Mouse (Mus musculus): ENCODE data around the gene Gm1673. TPM values are rescaled to one million over a fixed set of nuclear protein-coding genes. Genes with fewer than 3 reads are reported as not detected.

Gm1673 gene
- polyA plus RNA-seq, 1 experiment from 2014 or later: 150 TPM

DNA sequence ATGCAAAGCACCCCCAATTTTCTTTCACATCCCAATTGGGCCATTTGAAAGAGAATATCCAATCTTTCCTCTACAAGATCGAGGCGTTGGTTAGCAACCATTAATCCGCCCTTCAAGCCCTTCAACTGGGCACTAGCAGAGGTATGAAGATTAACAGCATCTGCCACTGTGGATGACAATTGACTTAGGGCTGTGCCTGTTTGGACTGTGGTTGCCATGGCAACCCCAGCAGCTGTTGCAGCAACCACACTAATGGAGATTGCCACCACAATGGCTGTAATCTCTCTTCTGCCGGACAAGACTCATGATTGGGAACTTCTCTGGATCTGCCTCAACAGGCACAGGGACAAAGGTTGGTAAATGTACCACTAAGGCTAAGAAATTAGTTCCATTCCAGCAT lies 34.9 kb upstream of the Gm1673 start:
- H3K27me3 ChIP-seq (ENCODE audit: control insufficient read depth, insufficient read depth, low read length): no peaks in the 10 kb centered on the region
- H3K36me3 ChIP-seq (ENCODE audit: control insufficient read depth, insufficient read depth, low read length): no peaks in the 10 kb centered on the region
- 91% methylated on average over 4 of the region's 4 CpGs for WGBS
- no peaks in the 10 kb centered on the region for H3K4me1 ChIP-seq (ENCODE audit: control insufficient read depth, insufficient read depth, low read length)
- H3K4me3 ChIP-seq (ENCODE audit: low read depth, low read length): no peak overlapping the region
- no peak for DNase-seq (ENCODE audit: low spot score)
- H3K4me2 ChIP-seq (ENCODE audit: low read depth, severe bottlenecking): no peak overlapping the region
- peaks cover 8% of the 10 kb centered on the region; the same call in 1 of the 2 replicates for H3K9me3 ChIP-seq (ENCODE audit: control insufficient read depth, low read length)
- no peak overlapping the region for H3K27ac ChIP-seq (replicated peaks; ENCODE audit: low read depth, low read length)
- no peak overlapping the region for H3K9ac ChIP-seq (ENCODE audit: low read length)
- ATAC-seq (ENCODE audit: insufficient number of reproducible peaks, low FRiP score, low TSS enrichment, low read depth): no peak

- WGBS: 89% methylated on average over 17 of the region's 17 CpGs
- H3K9ac ChIP-seq (ENCODE audit: low read length): no peak overlapping the region
- ATAC-seq (ENCODE audit: insufficient number of reproducible peaks, low FRiP score, low TSS enrichment, low read depth) (no peak), DNase-seq (ENCODE audit: low spot score) (no peak)
- H3K27me3 ChIP-seq (ENCODE audit: control insufficient read depth, insufficient read depth, low read length): no peaks in the 10 kb centered on the region
- no peaks in the 10 kb centered on the region for H3K36me3 ChIP-seq (ENCODE audit: control insufficient read depth, insufficient read depth, low read length)
- peaks cover 7% of the 10 kb centered on the region; the same call in 1 of the 2 replicates for H3K9me3 ChIP-seq (ENCODE audit: control insufficient read depth, low read length)
- no peaks in the 10 kb centered on the region for H3K4me1 ChIP-seq (ENCODE audit: control insufficient read depth, insufficient read depth, low read length)
- no peak overlapping the region for H3K27ac ChIP-seq (replicated peaks; ENCODE audit: low read depth, low read length)
- H3K4me2 ChIP-seq (ENCODE audit: low read depth, severe bottlenecking): no peak overlapping the region
- H3K4me3 ChIP-seq (ENCODE audit: low read depth, low read length): no peak overlapping the region
Measured at GRCm38 (mm10) chr5:33953471-33954185, 29.6 kb upstream of the Gm1673 start.

GRCm38 (mm10) chr5:33954354-33954753 lies 28.9 kb upstream of the Gm1673 start:
- WGBS: 38% methylated on average over 10 of the region's 10 CpGs
- Histone ChIP-seq H3K4me2 (ENCODE audit: low read depth, severe bottlenecking) (no peak overlapping the region), H3K9ac (ENCODE audit: low read length) (no peak overlapping the region), H3K4me3 (ENCODE audit: low read depth, low read length) (no peak overlapping the region), H3K4me1 (ENCODE audit: control insufficient read depth, insufficient read depth, low read length) (no peaks in the 10 kb centered on the region), H3K9me3 (ENCODE audit: control insufficient read depth, low read length) (peaks cover 7% of the 10 kb centered on the region; the same call in 1 of the 2 replicates), H3K36me3 (ENCODE audit: control insufficient read depth, insufficient read depth, low read length) (no peaks in the 10 kb centered on the region), H3K27ac (replicated peaks; ENCODE audit: low read depth, low read length) (no peak overlapping the region), H3K27me3 (ENCODE audit: control insufficient read depth, insufficient read depth, low read length) (no peaks in the 10 kb centered on the region)
- DNase-seq (ENCODE audit: low spot score): peak; percentile 67
- ATAC-seq (ENCODE audit: insufficient number of reproducible peaks, low FRiP score, low TSS enrichment, low read depth): no peak

DNA sequence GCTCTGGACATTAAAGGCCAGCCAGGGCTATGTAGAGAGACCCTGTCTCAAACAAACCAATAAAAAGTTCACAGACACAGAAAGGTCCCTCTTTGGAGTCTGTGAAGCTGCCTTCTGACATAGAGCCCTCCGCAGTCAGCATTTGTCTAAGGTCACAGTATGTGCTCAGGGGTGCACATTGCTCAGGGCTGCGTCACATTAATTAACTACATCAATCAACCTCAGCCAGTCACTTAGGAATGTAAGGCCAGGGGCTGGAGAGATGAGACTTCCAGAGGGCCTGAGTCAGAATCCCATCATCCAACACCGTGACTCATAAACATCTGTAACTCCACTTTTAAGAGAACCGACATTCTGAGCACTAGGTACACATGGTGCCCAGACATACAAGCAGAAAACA lies 27.4 kb upstream of the Gm1673 start:
- ATAC-seq (ENCODE audit: insufficient number of reproducible peaks, low FRiP score, low TSS enrichment, low read depth): no peak
- 57% methylated on average over 4 of the region's 4 CpGs for WGBS
- no peaks in the 10 kb centered on the region for H3K27me3 ChIP-seq (ENCODE audit: control insufficient read depth, insufficient read depth, low read length)
- no peak for DNase-seq (ENCODE audit: low spot score)
- no peak overlapping the region for H3K4me3 ChIP-seq (ENCODE audit: low read depth, low read length)
- H3K9me3 ChIP-seq (ENCODE audit: control insufficient read depth, low read length): peaks cover 7% of the 10 kb centered on the region; the same call in 1 of the 2 replicates
- H3K27ac ChIP-seq (replicated peaks; ENCODE audit: low read depth, low read length): no peak overlapping the region
- H3K9ac ChIP-seq (ENCODE audit: low read length): no peak overlapping the region
- H3K36me3 ChIP-seq (ENCODE audit: control insufficient read depth, insufficient read depth, low read length): no peaks in the 10 kb centered on the region
- H3K4me1 ChIP-seq (ENCODE audit: control insufficient read depth, insufficient read depth, low read length): no peaks in the 10 kb centered on the region
- H3K4me2 ChIP-seq (ENCODE audit: low read depth, severe bottlenecking): no peak overlapping the region

GRCm38 (mm10) chr5:33959382-33959781 lies 23.9 kb upstream of the Gm1673 start:
- H3K9me3 ChIP-seq (ENCODE audit: control insufficient read depth, low read length): peaks cover under 1% of the 10 kb centered on the region; the same call in 1 of the 2 replicates
- ATAC-seq (ENCODE audit: insufficient number of reproducible peaks, low FRiP score, low TSS enrichment, low read depth) (no peak), DNase-seq (ENCODE audit: low spot score) (no peak)
- no peak overlapping the region for H3K4me3 ChIP-seq (ENCODE audit: low read depth, low read length)
- H3K4me2 ChIP-seq (ENCODE audit: low read depth, severe bottlenecking): no peak overlapping the region
- no peaks in the 10 kb centered on the region for H3K36me3 ChIP-seq (ENCODE audit: control insufficient read depth, insufficient read depth, low read length)
- H3K27ac ChIP-seq (replicated peaks; ENCODE audit: low read depth, low read length): no peak overlapping the region
- H3K4me1 ChIP-seq (ENCODE audit: control insufficient read depth, insufficient read depth, low read length): no peaks in the 10 kb centered on the region
- H3K9ac ChIP-seq (ENCODE audit: low read length): no peak overlapping the region
- 88% methylated on average over 4 of the region's 4 CpGs for WGBS
- no peaks in the 10 kb centered on the region for H3K27me3 ChIP-seq (ENCODE audit: control insufficient read depth, insufficient read depth, low read length)

DNA sequence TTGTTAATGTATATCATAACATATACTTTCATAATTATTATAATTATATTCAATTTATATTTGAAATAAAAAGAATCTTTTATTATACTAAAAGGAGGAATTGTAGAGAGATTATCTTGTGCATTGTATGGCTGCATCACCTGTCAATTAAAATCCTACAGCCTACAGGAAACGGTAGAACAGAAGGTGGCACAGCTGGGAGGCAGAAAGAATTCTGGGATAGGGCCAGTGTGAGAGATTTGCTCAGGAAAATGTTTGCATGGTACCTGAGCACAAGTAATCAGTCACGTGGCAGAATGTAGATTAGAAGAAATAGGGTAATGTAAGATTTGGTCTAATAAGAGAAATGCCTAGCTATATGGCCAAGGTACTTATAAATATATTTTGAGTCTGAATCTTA lies 8.5 kb upstream of the Gm1673 start:
- Histone ChIP-seq H3K27me3 (ENCODE audit: control insufficient read depth, insufficient read depth, low read length) (no peaks in the 10 kb centered on the region), H3K4me3 (ENCODE audit: low read depth, low read length) (no peak overlapping the region), H3K27ac (replicated peaks; ENCODE audit: low read depth, low read length) (no peak overlapping the region), H3K9ac (ENCODE audit: low read length) (no peak overlapping the region), H3K36me3 (ENCODE audit: control insufficient read depth, insufficient read depth, low read length) (no peaks in the 10 kb centered on the region), H3K4me2 (ENCODE audit: low read depth, severe bottlenecking) (no peak overlapping the region), H3K9me3 (ENCODE audit: control insufficient read depth, low read length) (no peaks in the 10 kb centered on the region), H3K4me1 (ENCODE audit: control insufficient read depth, insufficient read depth, low read length) (no peaks in the 10 kb centered on the region)
- no peak for DNase-seq (ENCODE audit: low spot score)
- ATAC-seq (ENCODE audit: insufficient number of reproducible peaks, low FRiP score, low TSS enrichment, low read depth): no peak
- WGBS: 59% methylated on average over 2 of the region's 2 CpGs

DNA sequence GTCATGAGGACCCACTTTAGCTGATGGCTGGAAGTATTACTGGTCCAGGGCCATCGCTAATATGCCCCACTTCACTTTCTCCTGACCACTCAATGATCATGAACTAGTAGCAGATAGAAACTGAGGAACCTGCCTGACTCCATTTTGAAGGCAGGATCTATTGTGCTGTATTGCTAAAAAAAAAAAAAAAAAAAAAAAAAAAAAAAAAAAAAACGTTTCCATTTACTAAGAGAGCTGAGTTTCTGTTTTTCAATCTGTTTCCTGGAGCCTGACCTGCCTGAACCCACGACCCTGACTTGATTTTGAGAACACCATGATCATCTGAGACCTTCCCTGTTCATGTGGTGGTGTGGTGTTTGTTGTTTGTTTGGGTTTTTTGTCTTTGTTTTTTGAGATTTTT lies 7.0 kb upstream of the Gm1673 start:
- Histone ChIP-seq H3K4me2 (ENCODE audit: low read depth, severe bottlenecking) (no peak overlapping the region), H3K4me1 (ENCODE audit: control insufficient read depth, insufficient read depth, low read length) (no peaks in the 10 kb centered on the region), H3K36me3 (ENCODE audit: control insufficient read depth, insufficient read depth, low read length) (no peaks in the 10 kb centered on the region), H3K9ac (ENCODE audit: low read length) (no peak overlapping the region), H3K27ac (replicated peaks; ENCODE audit: low read depth, low read length) (no peak overlapping the region), H3K9me3 (ENCODE audit: control insufficient read depth, low read length) (no peaks in the 10 kb centered on the region), H3K27me3 (ENCODE audit: control insufficient read depth, insufficient read depth, low read length) (no peaks in the 10 kb centered on the region), H3K4me3 (ENCODE audit: low read depth, low read length) (no peak overlapping the region)
- 51% methylated on average over 3 of the region's 3 CpGs for WGBS
- no peak for ATAC-seq (ENCODE audit: insufficient number of reproducible peaks, low FRiP score, low TSS enrichment, low read depth)
- DNase-seq (ENCODE audit: low spot score): no peak

DNA sequence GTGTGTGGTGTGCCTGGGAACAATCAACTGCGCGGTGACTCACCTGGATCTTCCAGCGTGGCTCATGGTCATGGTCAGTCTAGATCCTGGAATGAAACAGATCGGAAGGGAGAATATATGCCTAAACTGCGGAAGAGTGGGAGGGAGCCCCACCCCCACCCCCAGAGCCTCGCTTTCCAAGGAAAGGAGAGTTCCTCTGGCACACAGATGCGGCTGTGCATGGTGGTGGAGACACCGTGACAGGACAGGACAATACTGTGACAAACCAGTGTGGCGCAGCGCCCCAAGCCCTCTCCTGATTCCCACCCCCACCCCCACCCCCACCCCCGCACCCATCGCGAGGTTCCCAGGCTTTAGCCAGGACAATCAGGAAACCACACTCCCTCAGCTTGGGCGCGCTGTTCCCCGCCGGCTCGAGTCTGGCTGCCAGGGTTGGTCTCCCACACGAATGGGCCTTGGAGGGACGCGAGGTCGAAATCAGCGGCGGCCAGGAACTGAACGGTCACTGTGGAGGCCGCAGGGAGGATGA lies 438 bp upstream of the Gm1673 start:
- H3K4me1 ChIP-seq (ENCODE audit: control insufficient read depth, insufficient read depth, low read length): peaks cover 4% of the 10 kb centered on the region; the same call in 1 of the 2 replicates
- peak overlapping the region; percentile 92 for H3K4me3 ChIP-seq (ENCODE audit: low read depth, low read length)
- ATAC-seq (ENCODE audit: insufficient number of reproducible peaks, low FRiP score, low TSS enrichment, low read depth) (0 out of 2 replicates have a peak, but pooled peaks have one; percentile 8), DNase-seq (ENCODE audit: low spot score) (no peak)
- H3K4me2 ChIP-seq (ENCODE audit: low read depth, severe bottlenecking): peak overlapping the region; percentile 80
- H3K9me3 ChIP-seq (ENCODE audit: control insufficient read depth, low read length): no peaks in the 10 kb centered on the region
- no peak overlapping the region for H3K27ac ChIP-seq (replicated peaks; ENCODE audit: low read depth, low read length)
- no peaks in the 10 kb centered on the region for H3K36me3 ChIP-seq (ENCODE audit: control insufficient read depth, insufficient read depth, low read length)
- WGBS: 5% methylated on average over 26 of the region's 26 CpGs
- no peaks in the 10 kb centered on the region for H3K27me3 ChIP-seq (ENCODE audit: control insufficient read depth, insufficient read depth, low read length)
- peak overlapping the region; percentile 63 for H3K9ac ChIP-seq (ENCODE audit: low read length)
